Mouse (Mus musculus) forebrain, embryonic 12.5 days (tissue): ENCODE data around the gene Psmc2. TPM values are rescaled to one million over a fixed set of nuclear protein-coding genes. Genes with fewer than 3 reads are reported as not detected.

Source experiments
- ATAC-seq: fragments of 200-750 bp; cut with Nextera tagmentation; 2 replicates; pipeline ENCODE4 v1.8.0; 2017; ENCODE audit warnings: moderate TSS enrichment; ENCODE audit not compliant: low FRiP score
- H3K27ac ChIP-seq: fragments of 300-500 bp; sonication (generic); 2 replicates; pipeline ENCODE4 v1.5.1; 2016; ENCODE audit warnings: mild to moderate bottlenecking
- H3K27me3 ChIP-seq: fragments of 300-500 bp; sonication (generic); 2 replicates; pipeline ENCODE4 v1.6.1; 2016; ENCODE audit warnings: mild to moderate bottlenecking
- H3K36me3 ChIP-seq: fragments of 300-500 bp; sonication (generic); replicated peaks from 2 replicates; pipeline ENCODE4 v1.6.1; 2016; ENCODE audit warnings: mild to moderate bottlenecking
- H3K4me1 ChIP-seq: fragments of 300-500 bp; sonication (generic); 2 replicates; pipeline ENCODE4 v1.6.1; 2016
- H3K4me2 ChIP-seq: fragments of 300-500 bp; sonication (generic); 2 replicates; pipeline ENCODE4 v1.6.1; 2016; ENCODE audit warnings: mild to moderate bottlenecking, moderate library complexity
- H3K4me3 ChIP-seq: fragments of 300-500 bp; sonication (generic); replicated peaks from 2 replicates; pipeline ENCODE4 v1.5.1; 2016; ENCODE audit warnings: mild to moderate bottlenecking
- H3K9ac ChIP-seq: fragments of 300-500 bp; sonication (generic); 2 replicates; pipeline ENCODE4 v1.6.1; 2016; ENCODE audit warnings: mild to moderate bottlenecking
- H3K9me3 ChIP-seq: fragments of 300-500 bp; sonication (generic); 2 replicates; pipeline ENCODE4 v1.6.1; 2016
- WGBS: fragments of 180-500 bp; shearing (Covaris S2); methylation state at CpG from one replicate; pipeline ENCODE4 v1.1.7; 2016; 5-methylcytosine and 5-hydroxymethylcytosine counted together
- polyA plus RNA-seq: library from polyadenylated mRNA; unstranded; fragments of >200 nt; fragmentation: Nextera tagmentation; extraction: Ambion mirVana; gene quantifications from 2 replicates; pipeline ENCODE4 v1.2.1, GENCODE M21; 2016

Psmc2 gene
- polyA plus RNA-seq, 1 experiment from 2014 or later: 214 TPM

- no peak overlapping the region for H3K4me3 ChIP-seq
- no peaks in the 10 kb centered on the region for H3K36me3 ChIP-seq
- ATAC-seq: peak; percentile 30; the same call in 1 of the 2 replicates
- H3K9ac ChIP-seq: no peak overlapping the region
- 11% methylated on average over 7 of the region's 7 CpGs for WGBS
- no peak overlapping the region for H3K27ac ChIP-seq
- H3K4me1 ChIP-seq: peaks cover 10% of the 10 kb centered on the region; the same call in 1 of the 2 replicates
- H3K9me3 ChIP-seq: 0 out of 2 replicates have a peak, but pooled peaks cover 2% of the 10 kb centered on the region
- no peak overlapping the region for H3K4me2 ChIP-seq
- H3K27me3 ChIP-seq: no peaks in the 10 kb centered on the region
These were observed 41.3 kb downstream of the Psmc2 start for GRCm38 (mm10) chr5:21826370-21826769.

- Histone ChIP-seq H3K36me3 (no peaks in the 10 kb centered on the region), H3K4me1 (peaks cover 10% of the 10 kb centered on the region; the same call in 1 of the 2 replicates), H3K9me3 (0 out of 2 replicates have a peak, but pooled peaks cover 2% of the 10 kb centered on the region), H3K27ac (no peak overlapping the region), H3K27me3 (no peaks in the 10 kb centered on the region), H3K4me3 (no peak overlapping the region), H3K4me2 (no peak overlapping the region), H3K9ac (no peak overlapping the region)
- 22% methylated on average over 6 of the region's 6 CpGs for WGBS
- ATAC-seq: no peak
These were observed 42.6 kb downstream of the Psmc2 start for GRCm38 (mm10) chr5:21827643-21828042.

GRCm38 (mm10) chr5:21828855-21829254, 43.8 kb downstream of the Psmc2 start:
- Histone ChIP-seq H3K36me3 (no peaks in the 10 kb centered on the region), H3K4me2 (no peak overlapping the region), H3K4me3 (no peak overlapping the region), H3K27me3 (no peaks in the 10 kb centered on the region), H3K27ac (no peak overlapping the region), H3K4me1 (peaks cover 10% of the 10 kb centered on the region; the same call in 1 of the 2 replicates), H3K9me3 (0 out of 2 replicates have a peak, but pooled peaks cover 2% of the 10 kb centered on the region), H3K9ac (no peak overlapping the region)
- no peak for ATAC-seq
- WGBS: 73% methylated on average over 4 of the region's 4 CpGs

GRCm38 (mm10) chr5:21831761-21832160, 46.7 kb downstream of the Psmc2 start:
- Histone ChIP-seq H3K4me1 (0 out of 2 replicates have a peak, but pooled peaks cover under 1% of the 10 kb centered on the region), H3K9ac (no peak overlapping the region), H3K36me3 (no peaks in the 10 kb centered on the region), H3K27ac (no peak overlapping the region), H3K4me3 (no peak overlapping the region), H3K9me3 (0 out of 2 replicates have a peak, but pooled peaks cover 2% of the 10 kb centered on the region), H3K4me2 (no peak overlapping the region), H3K27me3 (no peaks in the 10 kb centered on the region)
- 72% methylated on average over 3 of the region's 3 CpGs for WGBS
- no peak for ATAC-seq

- no peak for ATAC-seq
- Histone ChIP-seq H3K4me2 (no peak overlapping the region), H3K4me3 (no peak overlapping the region), H3K4me1 (no peaks in the 10 kb centered on the region), H3K27ac (no peak overlapping the region), H3K27me3 (no peaks in the 10 kb centered on the region), H3K9me3 (no peaks in the 10 kb centered on the region), H3K9ac (no peak overlapping the region), H3K36me3 (no peaks in the 10 kb centered on the region)
- 75% methylated on average over 4 of the region's 4 CpGs for WGBS
These were observed 59.6 kb downstream of the Psmc2 start for GRCm38 (mm10) chr5:21844676-21845075.

GRCm38 (mm10) chr5:21846616-21847290, 61.7 kb downstream of the Psmc2 start:
- no peak for ATAC-seq
- 88% methylated on average over 20 of the region's 20 CpGs for WGBS

GRCm38 (mm10) chr5:21847438-21847837, 62.4 kb downstream of the Psmc2 start:
- Histone ChIP-seq H3K27ac (no peak overlapping the region), H3K9ac (no peak overlapping the region), H3K4me3 (no peak overlapping the region), H3K9me3 (no peaks in the 10 kb centered on the region), H3K4me2 (no peak overlapping the region), H3K27me3 (no peaks in the 10 kb centered on the region), H3K4me1 (no peaks in the 10 kb centered on the region), H3K36me3 (no peaks in the 10 kb centered on the region)
- ATAC-seq: no peak
- WGBS: 83% methylated on average over 6 of the region's 6 CpGs

More at GRCm38 (mm10) chr5:21846616-21847290, 61.7 kb downstream of the Psmc2 start:
- H3K36me3 ChIP-seq: no peaks in the 10 kb centered on the region
- H3K4me3 ChIP-seq: no peak overlapping the region
- H3K9ac ChIP-seq: no peak overlapping the region
- H3K27me3 ChIP-seq: no peaks in the 10 kb centered on the region
- no peaks in the 10 kb centered on the region for H3K9me3 ChIP-seq
- H3K27ac ChIP-seq: no peak overlapping the region
- no peak overlapping the region for H3K4me2 ChIP-seq
- H3K4me1 ChIP-seq: no peaks in the 10 kb centered on the region

- H3K9ac ChIP-seq: no peak overlapping the region
- H3K27me3 ChIP-seq: no peaks in the 10 kb centered on the region
- no peak for ATAC-seq
- 43% methylated on average over 10 of the region's 10 CpGs for WGBS
- no peaks in the 10 kb centered on the region for H3K4me1 ChIP-seq
- H3K9me3 ChIP-seq: no peaks in the 10 kb centered on the region
- no peak overlapping the region for H3K4me2 ChIP-seq
- no peak overlapping the region for H3K4me3 ChIP-seq
- H3K36me3 ChIP-seq: no peaks in the 10 kb centered on the region
- H3K27ac ChIP-seq: no peak overlapping the region
These were observed 66.7 kb downstream of the Psmc2 start for GRCm38 (mm10) chr5:21851679-21852340.

Other genes starting within 250 kb of the Psmc2 start
- 14.1 and 16.8 TPM in 2 replicates for gene Lrrc17, start 241.7 kb upstream of the Psmc2 start, polyA plus RNA-seq
- 0.22 and 0.32 TPM in 2 replicates for gene Fbxl13, start 139.6 kb upstream of the Psmc2 start, polyA plus RNA-seq
- 75.4 and 80.1 TPM in 2 replicates for gene Armc10, start 139.5 kb upstream of the Psmc2 start, polyA plus RNA-seq
- 12.6 and 13.5 TPM in 2 replicates for gene Napepld, start 83.9 kb upstream of the Psmc2 start, polyA plus RNA-seq
- gene Pmpcb, start 48.1 kb upstream of the Psmc2 start, polyA plus RNA-seq: 88.5 and 94.9 TPM in 2 replicates
- 94.3 and 97.1 TPM in 2 replicates for gene Dnajc2, start within 50 bp of the Psmc2 start, polyA plus RNA-seq
- gene Slc26a5, start 80.3 kb downstream of the Psmc2 start, polyA plus RNA-seq: 0.19 and 0.26 TPM in 2 replicates